Mouse (Mus musculus): ENCODE results near the gene Gm5741. TPM values are rescaled to one million over a fixed set of nuclear protein-coding genes. Genes with fewer than 3 reads are reported as not detected.
A peak's percentile ranks its signal among the peaks of the same experiment; 100 is the strongest.

The Gm5741 gene
- total RNA-seq, 2 experiments from 2014 or later: not detected

DNA sequence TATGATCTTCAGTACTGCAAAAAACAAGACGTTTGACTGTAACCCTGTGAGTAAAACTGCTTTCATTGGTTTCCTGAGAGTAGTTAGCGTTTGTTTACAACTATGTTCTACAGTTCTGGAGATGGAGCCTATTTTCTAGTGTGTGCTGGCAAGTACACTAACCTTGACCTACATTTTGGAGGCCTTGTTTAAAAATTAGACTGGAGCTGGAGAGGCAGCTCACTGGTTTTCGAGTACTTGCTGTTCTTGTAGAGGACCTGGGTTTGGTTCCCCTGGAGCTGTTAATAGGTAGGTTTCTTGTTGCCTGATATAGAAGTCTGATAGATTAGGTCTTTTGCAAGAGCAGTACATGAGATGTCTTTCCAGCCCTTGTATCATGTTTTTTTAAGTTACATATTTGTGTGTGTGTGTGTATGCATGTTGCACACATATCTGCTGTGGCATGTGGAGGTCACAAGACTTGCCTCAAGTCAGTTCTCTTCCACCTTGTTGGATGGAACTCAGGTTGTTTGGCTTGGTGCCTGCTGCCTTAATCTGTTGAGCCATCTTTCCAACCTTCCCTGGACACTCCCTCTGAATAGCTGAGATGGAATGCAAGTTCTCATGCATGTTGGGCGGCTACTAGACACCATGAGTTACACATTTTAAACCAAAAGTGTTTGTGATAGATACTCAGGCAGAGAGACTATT lies 35.0 kb downstream of the Gm5741 start:
- no peak for DNase-seq (ENCODE audit: low spot score in 2 of 2)

DNA sequence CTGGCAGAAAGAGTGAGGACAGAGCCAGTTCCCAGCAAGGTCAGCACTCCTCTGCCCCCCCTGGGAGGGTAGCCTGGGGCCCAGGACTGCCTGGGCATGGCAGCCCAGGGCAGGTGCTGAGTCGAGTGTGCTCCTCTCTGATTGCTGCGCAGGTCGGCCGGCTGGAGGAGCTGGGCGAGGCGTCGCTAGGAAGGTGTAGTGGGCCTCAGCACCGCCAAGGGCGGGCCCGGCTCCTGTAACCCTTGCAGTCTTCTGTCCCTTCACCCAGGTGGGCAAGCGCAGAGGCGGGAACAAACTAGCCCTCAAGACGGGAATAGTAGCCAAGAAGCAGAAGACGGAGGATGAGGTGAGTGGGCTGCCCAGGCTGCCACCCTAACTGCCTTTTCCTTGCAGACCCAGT lies 38.5 kb downstream of the Gm5741 start:
- no peak for DNase-seq (ENCODE audit: low spot score in 2 of 2)

- DNase-seq (ENCODE audit: low spot score in 2 of 2): no peak
Measured at GRCm38 (mm10) chr8:85027922-85028321, 39.9 kb downstream of the Gm5741 start.

- DNase-seq (ENCODE audit: low spot score in 2 of 2): no peak
Measured at GRCm38 (mm10) chr8:85027516-85027855, 40.3 kb downstream of the Gm5741 start.

DNA sequence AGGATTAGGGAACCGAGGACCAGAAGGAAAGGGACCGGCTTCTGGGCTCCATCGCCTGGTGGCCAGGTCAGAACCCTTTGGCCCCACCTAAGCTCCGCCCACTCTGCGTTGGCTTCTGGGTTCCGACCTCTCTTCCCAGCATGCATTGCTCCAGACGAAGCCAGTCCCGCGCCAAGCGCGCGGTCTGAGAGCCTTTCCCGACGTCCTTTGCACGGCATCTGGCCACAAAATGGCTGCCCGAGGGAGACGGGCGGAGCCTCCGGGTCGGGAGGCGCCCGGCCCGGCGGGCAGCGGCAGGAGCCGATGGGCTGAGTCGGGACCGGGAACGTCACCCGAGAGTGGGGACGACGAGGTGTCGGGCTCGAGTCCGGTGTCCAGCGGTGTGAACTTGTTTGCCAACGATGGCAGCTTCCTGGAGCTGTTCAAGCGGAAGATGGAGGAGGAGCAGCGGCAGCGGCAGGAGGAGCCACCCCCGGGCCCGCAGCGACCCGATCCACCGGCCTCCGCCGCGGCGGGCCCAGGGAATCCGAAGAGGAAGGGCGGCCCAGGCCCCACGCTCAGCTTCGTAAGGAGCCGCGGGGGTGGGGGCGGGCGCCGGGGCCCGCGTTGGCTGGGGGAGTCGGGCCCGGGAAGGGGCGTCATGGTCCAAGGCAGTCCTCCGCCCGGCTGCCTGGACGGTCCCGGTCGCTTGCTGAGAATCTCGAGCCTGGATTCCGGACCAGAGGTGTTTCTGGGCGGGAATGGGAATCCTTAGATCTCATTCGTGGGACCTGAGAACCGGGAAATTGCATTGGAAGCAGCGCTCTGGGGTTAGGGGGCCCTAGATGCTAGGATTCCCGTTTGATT lies 40.9 kb downstream of the Gm5741 start, which contains the start of gene Trir:
Gene Trir (plus strand): TSS at position 154 of the 846 bp plus-strand sequence.
- DNase-seq (ENCODE audit: low spot score in 2 of 2): peak; percentile 91 to 97

GRCm38 (mm10) chr8:85025098-85025932 lies 42.5 kb downstream of the Gm5741 start, which contains the start of gene Asna1:
TSS of gene Asna1 (minus strand) at chr8:85025281.
- peak in 1 of 2 experiments; percentile 84 for DNase-seq (ENCODE audit: low spot score in 2 of 2)

GRCm38 (mm10) chr8:85023846-85024245 lies 43.9 kb downstream of the Gm5741 start:
- DNase-seq (ENCODE audit: low spot score in 2 of 2): no peak

DNA sequence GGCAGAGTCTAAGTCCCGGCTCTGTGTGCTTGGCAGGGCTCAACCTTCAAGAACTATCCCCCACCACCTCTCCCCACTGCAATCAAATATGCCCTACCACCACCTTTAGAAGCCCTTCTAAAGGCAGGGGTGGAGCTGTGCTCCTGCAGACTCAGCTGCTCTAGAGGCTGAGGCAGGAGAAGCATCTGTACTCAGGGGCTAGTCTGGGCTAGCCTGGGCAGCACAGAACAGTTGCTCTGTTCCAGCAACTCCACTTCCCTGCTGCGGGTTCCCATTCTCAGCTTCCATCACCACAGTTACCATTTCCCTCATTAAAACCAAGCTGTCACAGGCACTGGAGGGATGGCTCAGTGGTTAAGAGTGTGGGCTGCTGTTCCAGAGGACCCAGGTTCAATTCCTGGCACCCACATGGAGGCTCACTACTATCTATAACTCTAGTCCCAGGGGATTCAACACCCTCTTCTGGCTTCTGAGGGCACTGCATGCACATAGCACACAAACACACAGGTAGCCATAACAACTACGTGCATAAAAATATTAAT lies 46.2 kb downstream of the Gm5741 start:
- no peak for DNase-seq (ENCODE audit: low spot score in 2 of 2)

Small RNA genes within 50 kb of the gene (microRNA-seq; reads per million reads assigned to microRNA genes)
- gene Gm23388: not detected
- not detected for gene Mir7070

Other genes with a start within 250 kb of the Gm5741 start
- gene Dand5, start 245.2 kb downstream of the Gm5741 start, total RNA-seq (2021): 1 to 10 TPM; 6.3 to 6.8 TPM
- 10 to 100 TPM; 33.3 to 36.0 TPM for gene Gadd45gip1, start 236.5 kb downstream of the Gm5741 start, total RNA-seq (2021)
- 100 to 1,000 TPM; 121 to 123 TPM for gene Rad23a, start 227.3 kb downstream of the Gm5741 start, total RNA-seq (2021)
- 100 to 1,000 TPM; 339 to 368 TPM for gene Calr, start 221.0 kb downstream of the Gm5741 start, total RNA-seq (2021)
- 10 to 100 TPM; 37.2 to 41.3 TPM for gene Farsa, start 211.0 kb downstream of the Gm5741 start, total RNA-seq (2021)
- 10 to 100 TPM; 15.3 to 18.0 TPM for gene Syce2, start 195.9 kb downstream of the Gm5741 start, total RNA-seq (2021)
- 10 to 100 TPM; 22.1 to 28.2 TPM for gene Gcdh, start 174.1 kb downstream of the Gm5741 start, total RNA-seq (2021)
- gene Klf1, start 166.1 kb downstream of the Gm5741 start, total RNA-seq (2021): under 1 TPM in 1 of 2 experiments, not detected in 1; 0.67 TPM
- 1 to 10 TPM; 6.9 to 7.0 TPM for gene Dnase2a, start 159.4 kb downstream of the Gm5741 start, total RNA-seq (2021)
- under 1 TPM in 1 of 2 experiments, not detected in 1; 0.07 TPM for gene Mast1, start 130.6 kb downstream of the Gm5741 start, total RNA-seq (2021)
- not detected for gene Rtbdn, start 121.0 kb downstream of the Gm5741 start, total RNA-seq (2021)
- gene Gm49661, start 98.5 kb downstream of the Gm5741 start, total RNA-seq (2021): 1 to 10 TPM in 1 of 2 experiments, not detected in 1; 2.0 TPM
- 100 to 1,000 TPM; 317 to 327 TPM for gene Prdx2, start 98.4 kb downstream of the Gm5741 start, total RNA-seq (2021)
- gene Rnaseh2a, start 98.2 kb downstream of the Gm5741 start, total RNA-seq (2021): 10 to 100 TPM; 38.7 to 45.2 TPM
- 10 to 100 TPM in 1 of 2 experiments, 1 to 10 TPM in 1; 10.0 to 10.1 TPM for gene Junb, start 89.3 kb downstream of the Gm5741 start, total RNA-seq (2021)
- gene Hook2, start 77.4 kb downstream of the Gm5741 start, total RNA-seq (2021): 1 to 10 TPM; 3.5 to 4.5 TPM
- gene Best2, start 53.5 kb downstream of the Gm5741 start, total RNA-seq (2021): not detected
- 10 to 100 TPM; 51.7 to 56.5 TPM for gene Asna1, start 42.7 kb downstream of the Gm5741 start, total RNA-seq (2021)
- gene Trir, start 41.2 kb downstream of the Gm5741 start, total RNA-seq (2021): 100 to 1,000 TPM; 126 to 127 TPM
- 10 to 100 TPM; 42.8 to 46.7 TPM for gene Tnpo2, start 31.1 kb downstream of the Gm5741 start, total RNA-seq (2021)
- gene Fbxw9, start 7.9 kb downstream of the Gm5741 start, total RNA-seq (2021): 10 to 100 TPM; 10.6 to 12.9 TPM
- gene Dhps, start 3.8 kb upstream of the Gm5741 start, total RNA-seq (2021): 10 to 100 TPM; 28.7 to 29.4 TPM
- gene Wdr83os, start 12.8 kb upstream of the Gm5741 start, total RNA-seq (2021): 10 to 100 TPM; 46.0 to 49.7 TPM
- gene Wdr83, start 13.3 kb upstream of the Gm5741 start, total RNA-seq (2021): 10 to 100 TPM; 17.5 to 18.4 TPM
- gene Man2b1, start 15.3 kb upstream of the Gm5741 start, total RNA-seq (2021): 10 to 100 TPM; 28.0 to 30.2 TPM
- gene Zfp791, start 55.1 kb upstream of the Gm5741 start, total RNA-seq (2021): 1 to 10 TPM; 1.6 to 1.8 TPM
- gene Cks1brt, start 83.9 kb upstream of the Gm5741 start, total RNA-seq (2021): not detected
- not detected for gene Olfr371, start 158.0 kb upstream of the Gm5741 start, total RNA-seq (2021)
- gene Orc6, start 231.7 kb upstream of the Gm5741 start, total RNA-seq (2021): 10 to 100 TPM; 25.9 to 26.8 TPM
- 10 to 100 TPM; 69.9 to 71.8 TPM for gene Vps35, start 231.8 kb upstream of the Gm5741 start, total RNA-seq (2021)